Mouse (Mus musculus) liver, postnatal 0 days (tissue): ENCODE data around the gene Aire.

Experiments used
- CTCF ChIP-seq: sonication (generic); IDR thresholded peaks from 2 replicates; pipeline ENCODE4 v1.5.1; 2016; ENCODE audit warnings: antibody characterized with exemption, low read depth
- EP300 ChIP-seq: IDR thresholded peaks from 2 replicates; pipeline ENCODE4 v1.6.1; 2016; ENCODE audit warnings: antibody characterized with exemption, low read depth, mild to moderate bottlenecking

GRCm38 (mm10) chr10:78046388-78046787 lies 3.0 kb upstream of the Aire start:
- TF ChIP-seq CTCF (no peak), EP300 (no peak)
